Mouse (Mus musculus): ENCODE data around the gene AI464131. TPM values are rescaled to one million over a fixed set of nuclear protein-coding genes. Genes with fewer than 3 reads are reported as not detected.

The AI464131 gene
- polyA plus RNA-seq, 1 experiment from 2014 or later = 8.3 TPM

DNA sequence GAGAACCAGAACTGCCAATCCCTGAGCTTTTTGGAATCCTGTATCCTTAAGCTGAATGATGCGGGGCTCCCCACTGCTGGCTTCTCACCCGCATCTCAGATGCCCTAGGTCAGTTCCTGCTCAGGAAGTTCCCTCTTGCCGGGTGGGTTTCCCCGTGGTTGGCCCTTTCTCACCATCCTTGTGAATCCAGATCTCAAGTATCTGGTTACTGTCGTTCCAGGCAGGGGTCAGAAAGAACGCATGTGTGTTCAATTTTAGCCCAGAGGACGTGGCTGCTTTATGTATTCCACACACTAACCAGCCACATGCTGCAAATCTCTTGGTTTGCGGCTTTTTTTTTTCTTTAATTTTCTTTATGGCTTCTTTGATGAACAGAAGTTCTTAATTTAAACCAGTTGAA lies 10.8 kb upstream of the AI464131 start:
- 33% methylated on average over 8 of the region's 8 CpGs for WGBS
- H3K9ac ChIP-seq (ENCODE audit: low read depth, low read length) = no peak overlapping the region
- H3K27ac ChIP-seq (ENCODE audit: low read depth, low read length) = no peak overlapping the region

DNA sequence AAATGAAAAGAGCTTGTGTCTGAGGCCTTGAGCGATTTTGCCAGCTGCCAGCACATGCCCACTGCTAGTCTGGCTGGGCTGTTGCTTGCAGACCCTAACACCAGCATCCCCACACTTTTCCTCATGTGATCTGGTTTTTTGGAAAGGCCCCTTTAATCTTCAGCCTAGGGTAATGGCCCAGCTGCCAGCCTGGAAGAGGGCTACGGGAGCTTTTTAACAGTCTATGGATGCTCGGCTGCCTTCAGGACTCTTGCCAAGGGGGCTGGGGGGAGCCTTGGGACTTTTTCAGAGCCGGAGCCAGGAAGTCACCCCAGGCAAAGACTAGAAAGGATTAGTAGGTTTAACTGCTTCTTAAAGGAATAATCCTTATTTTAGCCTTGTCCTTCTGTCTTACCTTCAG lies 10.4 kb upstream of the AI464131 start:
- Histone ChIP-seq H3K27me3 (ENCODE audit: control insufficient read depth, insufficient read depth, low read length) (peaks cover 1% of the 10 kb centered on the region; the same call in 1 of the 2 replicates), H3K4me3 (ENCODE audit: low read depth, low read length) (no peak overlapping the region), H3K36me3 (ENCODE audit: control insufficient read depth, insufficient read depth, low read length) (no peaks in the 10 kb centered on the region), H3K9me3 (ENCODE audit: control insufficient read depth, low read length) (no peaks in the 10 kb centered on the region), H3K4me1 (replicated peaks; ENCODE audit: control insufficient read depth, insufficient read depth, low read length) (no peaks in the 10 kb centered on the region), H3K4me2 (replicated peaks; ENCODE audit: low read depth, low read length) (no peak overlapping the region), H3K9ac (ENCODE audit: low read depth, low read length) (no peak overlapping the region), H3K27ac (ENCODE audit: low read depth, low read length) (no peak overlapping the region)
- 48% methylated on average over 4 of the region's 4 CpGs for WGBS
- no peak for ATAC-seq (ENCODE audit: low FRiP score)
- no peak for DNase-seq (ENCODE audit: low spot score)

More for the DNA sequence above, 10.8 kb upstream of the AI464131 start:
- ATAC-seq (ENCODE audit: low FRiP score) = no peak
- Histone ChIP-seq H3K4me2 (replicated peaks; ENCODE audit: low read depth, low read length) (no peak overlapping the region), H3K27me3 (ENCODE audit: control insufficient read depth, insufficient read depth, low read length) (no peaks in the 10 kb centered on the region), H3K36me3 (ENCODE audit: control insufficient read depth, insufficient read depth, low read length) (no peaks in the 10 kb centered on the region), H3K4me3 (ENCODE audit: low read depth, low read length) (no peak overlapping the region), H3K4me1 (replicated peaks; ENCODE audit: control insufficient read depth, insufficient read depth, low read length) (no peaks in the 10 kb centered on the region), H3K9me3 (ENCODE audit: control insufficient read depth, low read length) (no peaks in the 10 kb centered on the region)
- no peak for DNase-seq (ENCODE audit: low spot score)

DNA sequence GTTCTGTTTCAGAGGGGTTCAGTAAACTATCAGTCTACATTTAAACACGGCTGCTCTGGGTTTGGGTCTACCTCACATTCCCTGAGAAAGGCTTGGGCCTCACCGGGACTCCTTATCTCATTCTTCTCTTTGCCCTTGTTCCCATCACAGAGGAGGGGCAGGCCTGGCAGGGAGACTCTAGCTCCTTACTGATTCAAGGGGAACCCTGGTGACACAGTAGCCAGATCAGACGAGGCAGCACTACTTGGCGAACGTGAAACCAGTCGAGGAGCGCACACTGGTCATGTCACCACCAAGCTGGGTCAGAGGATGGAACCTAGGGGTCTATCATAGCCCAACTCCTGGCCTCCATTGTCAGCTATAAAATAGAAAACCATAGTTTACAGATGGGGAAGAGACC lies 5.1 kb upstream of the AI464131 start:
- no peak overlapping the region for H3K27ac ChIP-seq (ENCODE audit: low read depth, low read length)
- DNase-seq (ENCODE audit: low spot score) = no peak
- ATAC-seq (ENCODE audit: low FRiP score) = no peak
- H3K4me3 ChIP-seq (ENCODE audit: low read depth, low read length) = no peak overlapping the region
- peaks cover 5% of the 10 kb centered on the region; the same call in 1 of the 2 replicates for H3K4me1 ChIP-seq (replicated peaks; ENCODE audit: control insufficient read depth, insufficient read depth, low read length)
- H3K9me3 ChIP-seq (ENCODE audit: control insufficient read depth, low read length) = no peaks in the 10 kb centered on the region
- H3K4me2 ChIP-seq (replicated peaks; ENCODE audit: low read depth, low read length) = 0 out of 2 replicates have a peak overlapping the region, but pooled peaks have one; percentile 89
- peaks cover 4% of the 10 kb centered on the region; the same call in 1 of the 2 replicates for H3K27me3 ChIP-seq (ENCODE audit: control insufficient read depth, insufficient read depth, low read length)
- no peaks in the 10 kb centered on the region for H3K36me3 ChIP-seq (ENCODE audit: control insufficient read depth, insufficient read depth, low read length)
- H3K9ac ChIP-seq (ENCODE audit: low read depth, low read length) = peak overlapping the region; percentile 82; the same call in 1 of the 2 replicates
- WGBS = 35% methylated on average over 7 of the region's 7 CpGs

DNA sequence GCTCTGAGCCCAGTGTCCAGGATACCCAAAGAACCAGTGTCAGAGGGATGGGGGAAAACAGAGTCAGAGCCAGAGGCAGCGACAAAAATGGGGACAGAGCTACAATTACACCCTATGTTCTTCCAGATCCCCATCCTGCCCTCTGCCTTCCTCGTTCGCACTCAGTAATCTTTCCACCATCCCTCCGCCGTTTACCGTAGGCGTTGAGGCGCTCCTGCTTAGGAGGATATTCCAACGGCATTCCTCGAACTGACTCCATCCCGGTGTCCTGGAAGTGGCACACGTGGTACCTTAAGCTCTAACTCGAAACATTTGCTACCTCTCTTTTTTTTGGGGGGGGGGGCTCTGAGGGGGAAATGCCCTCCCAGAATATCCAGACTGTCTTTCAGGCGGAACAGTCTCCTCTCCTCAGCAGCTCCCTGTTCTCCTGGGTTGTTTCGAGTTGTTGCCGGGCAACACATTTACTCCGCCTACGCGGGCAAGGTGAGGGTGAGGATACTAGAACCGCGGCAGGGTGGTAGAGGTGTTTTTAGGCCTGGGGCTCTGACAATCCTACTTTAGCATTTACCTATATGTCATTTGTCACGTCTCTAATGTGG lies 4.5 kb upstream of the AI464131 start:
- peaks cover 4% of the 10 kb centered on the region; the same call in 1 of the 2 replicates for H3K27me3 ChIP-seq (ENCODE audit: control insufficient read depth, insufficient read depth, low read length)
- peak overlapping the region; percentile 89 for H3K4me2 ChIP-seq (replicated peaks; ENCODE audit: low read depth, low read length)
- peak overlapping the region; percentile 48 for H3K4me3 ChIP-seq (ENCODE audit: low read depth, low read length)
- peak; percentile 20 for ATAC-seq (ENCODE audit: low FRiP score)
- peak overlapping the region; percentile 49 for H3K27ac ChIP-seq (ENCODE audit: low read depth, low read length)
- no peaks in the 10 kb centered on the region for H3K36me3 ChIP-seq (ENCODE audit: control insufficient read depth, insufficient read depth, low read length)
- under 1% methylated on average over 22 of the region's 22 CpGs for WGBS
- no peak for DNase-seq (ENCODE audit: low spot score)
- no peaks in the 10 kb centered on the region for H3K9me3 ChIP-seq (ENCODE audit: control insufficient read depth, low read length)
- peaks cover 5% of the 10 kb centered on the region; the same call in 1 of the 2 replicates for H3K4me1 ChIP-seq (replicated peaks; ENCODE audit: control insufficient read depth, insufficient read depth, low read length)
- peak overlapping the region; percentile 82 for H3K9ac ChIP-seq (ENCODE audit: low read depth, low read length)

DNA sequence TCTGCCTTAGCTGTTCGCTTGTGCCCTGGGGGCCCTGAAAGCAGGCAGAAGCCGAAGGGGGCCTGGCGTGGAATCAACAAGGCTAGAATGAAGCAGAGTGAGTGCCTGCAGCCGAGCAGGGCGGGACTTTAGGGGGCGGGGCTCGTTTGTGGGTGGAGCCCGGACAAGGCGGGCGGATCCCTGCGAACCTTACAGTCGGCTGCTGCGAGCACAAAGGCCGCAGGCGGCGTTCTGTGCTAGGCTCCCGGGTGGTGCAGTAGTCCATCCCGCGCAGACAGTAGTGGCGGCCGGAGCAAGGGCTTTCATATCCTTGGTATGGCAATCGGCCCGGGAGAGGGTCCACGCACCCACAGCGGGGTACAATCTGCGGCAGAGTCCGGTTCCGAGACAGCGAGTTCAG lies 4.0 kb upstream of the AI464131 start:
- Histone ChIP-seq H3K4me3 (ENCODE audit: low read depth, low read length) (peak overlapping the region; percentile 48), H3K4me2 (replicated peaks; ENCODE audit: low read depth, low read length) (peak overlapping the region; percentile 89), H3K36me3 (ENCODE audit: control insufficient read depth, insufficient read depth, low read length) (no peaks in the 10 kb centered on the region), H3K27ac (ENCODE audit: low read depth, low read length) (peak overlapping the region; percentile 49), H3K9me3 (ENCODE audit: control insufficient read depth, low read length) (no peaks in the 10 kb centered on the region), H3K9ac (ENCODE audit: low read depth, low read length) (peak overlapping the region; percentile 82), H3K4me1 (replicated peaks; ENCODE audit: control insufficient read depth, insufficient read depth, low read length) (peaks cover 5% of the 10 kb centered on the region; the same call in 1 of the 2 replicates), H3K27me3 (ENCODE audit: control insufficient read depth, insufficient read depth, low read length) (peaks cover 7% of the 10 kb centered on the region; the same call in 1 of the 2 replicates)
- WGBS = under 1% methylated on average over 29 of the region's 29 CpGs
- ATAC-seq (ENCODE audit: low FRiP score) = peak; percentile 72
- DNase-seq (ENCODE audit: low spot score) = peak; percentile 91

DNA sequence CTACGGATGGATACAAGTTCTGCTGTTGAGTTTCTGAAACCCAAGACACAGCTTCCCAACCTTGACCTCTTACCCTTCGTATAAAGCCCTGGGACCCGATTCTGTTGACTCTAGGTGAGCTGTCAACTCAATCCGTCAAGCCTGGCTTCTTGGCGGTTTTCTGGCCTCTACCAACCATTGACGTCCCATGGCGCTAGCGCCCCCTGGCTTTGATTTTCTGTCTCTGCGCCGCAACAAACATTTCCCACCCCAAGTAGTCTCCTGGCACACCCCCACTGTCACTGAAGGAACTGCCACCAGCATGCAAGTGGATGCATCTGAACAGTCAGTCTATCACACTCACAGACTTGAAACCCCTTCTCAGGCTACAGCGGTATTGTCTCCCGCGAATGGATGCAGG lies 3.3 kb upstream of the AI464131 start:
- Histone ChIP-seq H3K4me1 (replicated peaks; ENCODE audit: control insufficient read depth, insufficient read depth, low read length) (peaks cover 5% of the 10 kb centered on the region; the same call in 1 of the 2 replicates), H3K36me3 (ENCODE audit: control insufficient read depth, insufficient read depth, low read length) (no peaks in the 10 kb centered on the region), H3K27ac (ENCODE audit: low read depth, low read length) (no peak overlapping the region), H3K4me3 (ENCODE audit: low read depth, low read length) (no peak overlapping the region), H3K4me2 (replicated peaks; ENCODE audit: low read depth, low read length) (peak overlapping the region; percentile 89; the same call in 1 of the 2 replicates), H3K9ac (ENCODE audit: low read depth, low read length) (no peak overlapping the region), H3K27me3 (ENCODE audit: control insufficient read depth, insufficient read depth, low read length) (peaks cover 14% of the 10 kb centered on the region; the same call in 1 of the 2 replicates), H3K9me3 (ENCODE audit: control insufficient read depth, low read length) (no peaks in the 10 kb centered on the region)
- ATAC-seq (ENCODE audit: low FRiP score) (no peak), DNase-seq (ENCODE audit: low spot score) (peak; percentile 71)
- 10% methylated on average over 13 of the region's 13 CpGs for WGBS

DNA sequence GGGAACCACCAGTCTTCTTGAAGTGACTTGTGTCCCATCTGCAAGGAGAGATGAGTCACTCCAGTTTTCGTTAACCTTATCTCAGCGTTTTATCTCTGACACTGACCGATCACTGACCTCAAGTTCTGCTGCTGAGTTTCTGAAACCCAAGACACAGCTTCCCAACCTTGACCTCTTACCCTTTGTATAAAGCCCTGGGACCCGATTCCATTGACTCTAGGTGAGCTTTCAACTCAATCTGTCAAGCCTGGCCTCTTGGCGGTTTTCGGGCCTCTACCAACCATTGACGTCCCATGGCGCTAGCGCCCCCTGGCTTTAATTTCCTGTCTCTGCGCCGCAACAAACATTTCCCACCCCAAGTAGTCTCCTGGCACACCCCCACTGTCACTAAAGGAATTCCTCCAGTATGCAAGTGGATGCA lies 2.3 kb upstream of the AI464131 start:
- 51% methylated on average over 11 of the region's 11 CpGs for WGBS
- Histone ChIP-seq H3K4me2 (replicated peaks; ENCODE audit: low read depth, low read length) (no peak overlapping the region), H3K9ac (ENCODE audit: low read depth, low read length) (no peak overlapping the region), H3K4me3 (ENCODE audit: low read depth, low read length) (no peak overlapping the region), H3K4me1 (replicated peaks; ENCODE audit: control insufficient read depth, insufficient read depth, low read length) (peaks cover 5% of the 10 kb centered on the region; the same call in 1 of the 2 replicates), H3K27me3 (ENCODE audit: control insufficient read depth, insufficient read depth, low read length) (peaks cover 24% of the 10 kb centered on the region), H3K36me3 (ENCODE audit: control insufficient read depth, insufficient read depth, low read length) (no peaks in the 10 kb centered on the region), H3K9me3 (ENCODE audit: control insufficient read depth, low read length) (no peaks in the 10 kb centered on the region), H3K27ac (ENCODE audit: low read depth, low read length) (no peak overlapping the region)
- DNase-seq (ENCODE audit: low spot score) (no peak), ATAC-seq (ENCODE audit: low FRiP score) (no peak)

DNA sequence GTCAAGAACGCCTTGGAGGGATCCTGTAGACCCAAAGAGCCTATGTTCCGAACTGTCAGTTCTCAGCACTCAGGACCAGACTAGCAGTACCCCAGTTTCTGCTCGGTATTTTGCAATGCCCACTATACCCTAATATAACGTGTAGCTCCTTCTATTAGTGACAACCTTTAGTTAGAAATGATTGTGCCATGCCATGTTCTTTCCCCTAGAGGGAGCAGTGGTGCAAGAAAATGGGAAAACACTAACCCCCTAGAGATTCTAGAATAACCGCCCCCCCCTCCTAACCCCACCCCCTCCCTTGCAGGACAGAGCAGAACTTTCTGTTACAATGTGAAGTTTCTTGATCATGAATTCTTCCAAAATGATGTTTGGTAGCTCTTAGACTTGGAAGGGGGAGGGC lies 1.4 kb upstream of the AI464131 start:
- Histone ChIP-seq H3K9me3 (ENCODE audit: control insufficient read depth, low read length) (no peaks in the 10 kb centered on the region), H3K36me3 (ENCODE audit: control insufficient read depth, insufficient read depth, low read length) (no peaks in the 10 kb centered on the region), H3K4me3 (ENCODE audit: low read depth, low read length) (no peak overlapping the region), H3K9ac (ENCODE audit: low read depth, low read length) (no peak overlapping the region), H3K27me3 (ENCODE audit: control insufficient read depth, insufficient read depth, low read length) (peaks cover 32% of the 10 kb centered on the region), H3K4me1 (replicated peaks; ENCODE audit: control insufficient read depth, insufficient read depth, low read length) (peaks cover 5% of the 10 kb centered on the region; the same call in 1 of the 2 replicates), H3K27ac (ENCODE audit: low read depth, low read length) (no peak overlapping the region), H3K4me2 (replicated peaks; ENCODE audit: low read depth, low read length) (no peak overlapping the region)
- DNase-seq (ENCODE audit: low spot score) (no peak), ATAC-seq (ENCODE audit: low FRiP score) (no peak)
- WGBS = 76% methylated on average over 5 of the region's 5 CpGs
